Mouse (Mus musculus) myocyte (in vitro differentiated cells): Measurements from ENCODE around the gene Atp11b.

Experiments
- MAX ChIP-seq: IDR thresholded peaks from one replicate; pipeline ENCODE4 v1.6.1; 2011; ENCODE audit warnings: low read depth, mild to moderate bottlenecking, control low read depth
- POLR2A ChIP-seq: IDR thresholded peaks from one replicate; pipeline ENCODE4 v1.6.1; 2011; ENCODE audit warnings: low read depth, mild to moderate bottlenecking, control low read depth, moderate library complexity; ENCODE audit not compliant: insufficient read length
- REST ChIP-seq: IDR thresholded peaks from one replicate; pipeline ENCODE4 v1.6.1; 2011; ENCODE audit warnings: mild to moderate bottlenecking, control low read depth, moderate library complexity; ENCODE audit not compliant: insufficient read depth, insufficient read length

DNA sequence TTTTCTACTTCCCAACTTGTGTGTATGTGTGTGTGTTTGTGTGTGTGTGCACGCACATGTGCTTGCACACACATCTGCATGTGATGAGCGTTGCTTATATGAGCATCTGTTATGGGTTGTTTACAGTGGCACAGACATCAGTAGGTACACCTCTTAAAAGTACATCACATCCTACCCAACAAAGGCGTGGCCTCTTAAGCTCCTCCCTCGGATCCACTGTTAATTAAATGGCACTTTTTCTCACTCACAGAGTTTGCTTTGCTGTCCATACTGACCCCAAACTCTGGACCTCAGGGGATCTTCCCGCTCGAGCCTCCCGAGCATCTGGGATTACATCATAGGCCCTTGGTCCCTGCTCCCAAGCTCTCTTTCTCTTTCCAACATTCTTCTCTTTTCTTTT, 31.1 kb upstream of the Atp11b start:
- TF ChIP-seq REST, result no peak
- TF ChIP-seq MAX, result no peak
- no peak for TF ChIP-seq POLR2A
